Mouse (Mus musculus) bone marrow, adult 2 months (tissue): Measurements from ENCODE around the gene Zfp36.

Experiments used
- CTCF ChIP-seq: fragments of 200-500 bp; IDR thresholded peaks from 2 replicates; pipeline ENCODE4 v1.5.1; 2011; ENCODE audit warnings: low read length, control low read depth; ENCODE audit not compliant: control insufficient read depth, insufficient read depth
- POLR2A ChIP-seq: fragments of 200-500 bp; IDR thresholded peaks from 2 replicates; pipeline ENCODE4 v1.6.1; 2011; ENCODE audit warnings: low read depth, mild to moderate bottlenecking, control low read depth, low read length, borderline replicate concordance; ENCODE audit not compliant: control insufficient read depth

GRCm38 (mm10) chr7:28373891-28374495, 6.1 kb downstream of the Zfp36 start:
- TF ChIP-seq CTCF = no peak
- no peak for TF ChIP-seq POLR2A
